Mouse (Mus musculus) G1E-ER4 (cell line): ENCODE results near the gene Rrp36. TPM values are rescaled to one million over a fixed set of nuclear protein-coding genes. Genes with fewer than 3 reads are reported as not detected.

ENCODE experiments used
- GATA1 ChIP-seq: IDR thresholded peaks from one replicate; pipeline ENCODE4 v1.8.0; 2012; ENCODE audit warnings: low read length, inconsistent platforms
- polyA plus RNA-seq: library from polyadenylated mRNA; stranded (reverse); fragments of >175 nt; gene quantifications from 2 replicates; pipeline ENCODE4 v1.2.3, GENCODE M21; 2012

Rrp36 gene
- polyA plus RNA-seq, 1 experiment = 49.7 TPM

GRCm38 (mm10) chr17:46699912-46700311 lies 25.8 kb upstream of the Rrp36 start:
- no peak for TF ChIP-seq GATA1

GRCm38 (mm10) chr17:46699245-46699644 lies 25.1 kb upstream of the Rrp36 start:
- no peak for TF ChIP-seq GATA1

DNA sequence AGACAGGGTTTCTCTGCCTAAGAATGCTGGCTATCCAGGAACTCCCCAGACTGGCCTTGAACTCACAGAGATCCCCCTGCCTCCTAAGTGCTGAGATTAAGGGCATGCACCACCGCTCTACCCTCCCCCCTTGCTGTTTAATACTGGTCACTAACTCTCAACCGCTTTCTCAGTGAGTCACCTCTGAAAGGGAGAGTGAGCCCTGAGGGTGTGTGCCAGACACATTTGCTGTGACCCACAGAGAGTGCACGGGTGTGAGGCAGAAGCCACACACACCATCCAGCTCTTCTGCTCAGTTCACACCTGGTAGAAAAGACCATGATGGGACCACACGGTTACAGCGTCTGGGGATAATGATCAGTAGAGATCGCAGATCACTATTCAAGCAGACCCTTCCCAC lies 24.4 kb upstream of the Rrp36 start:
- no peak for TF ChIP-seq GATA1

DNA sequence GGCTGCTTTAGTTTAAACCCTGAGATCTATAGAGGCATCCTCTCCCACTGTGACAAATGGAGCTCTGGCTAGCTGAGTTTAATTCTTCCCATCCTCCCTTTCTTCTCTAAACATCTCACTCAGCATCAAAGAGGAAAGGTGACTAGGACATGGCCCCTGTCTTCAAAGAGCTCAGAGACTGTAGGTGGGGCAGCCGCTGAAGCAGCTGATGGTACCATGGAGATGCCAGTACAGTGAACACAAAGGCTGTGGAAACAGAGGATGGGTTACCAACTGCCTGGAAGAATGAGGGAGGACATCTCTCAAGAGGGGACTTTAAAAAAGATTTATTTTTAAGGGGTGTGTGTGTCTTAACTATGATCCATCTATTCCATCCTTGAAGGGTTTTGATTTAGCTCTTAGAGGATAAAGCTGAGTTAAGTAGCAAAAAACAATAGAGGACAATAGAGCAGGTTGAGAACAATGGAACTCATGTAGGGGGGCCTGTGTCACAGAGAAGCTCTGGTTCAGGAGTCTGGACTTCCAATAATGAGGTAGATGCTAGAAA lies 20.4 kb upstream of the Rrp36 start:
- TF ChIP-seq GATA1 = no peak

- no peak for TF ChIP-seq GATA1
Observed at GRCm38 (mm10) chr17:46691390-46691789, 17.2 kb upstream of the Rrp36 start.

GRCm38 (mm10) chr17:46690665-46691064 lies 16.5 kb upstream of the Rrp36 start:
- no peak for TF ChIP-seq GATA1

- no peak for TF ChIP-seq GATA1
Observed at GRCm38 (mm10) chr17:46685913-46686312, 11.8 kb upstream of the Rrp36 start.

GRCm38 (mm10) chr17:46682654-46683389 lies 8.7 kb upstream of the Rrp36 start:
- no peak for TF ChIP-seq GATA1

DNA sequence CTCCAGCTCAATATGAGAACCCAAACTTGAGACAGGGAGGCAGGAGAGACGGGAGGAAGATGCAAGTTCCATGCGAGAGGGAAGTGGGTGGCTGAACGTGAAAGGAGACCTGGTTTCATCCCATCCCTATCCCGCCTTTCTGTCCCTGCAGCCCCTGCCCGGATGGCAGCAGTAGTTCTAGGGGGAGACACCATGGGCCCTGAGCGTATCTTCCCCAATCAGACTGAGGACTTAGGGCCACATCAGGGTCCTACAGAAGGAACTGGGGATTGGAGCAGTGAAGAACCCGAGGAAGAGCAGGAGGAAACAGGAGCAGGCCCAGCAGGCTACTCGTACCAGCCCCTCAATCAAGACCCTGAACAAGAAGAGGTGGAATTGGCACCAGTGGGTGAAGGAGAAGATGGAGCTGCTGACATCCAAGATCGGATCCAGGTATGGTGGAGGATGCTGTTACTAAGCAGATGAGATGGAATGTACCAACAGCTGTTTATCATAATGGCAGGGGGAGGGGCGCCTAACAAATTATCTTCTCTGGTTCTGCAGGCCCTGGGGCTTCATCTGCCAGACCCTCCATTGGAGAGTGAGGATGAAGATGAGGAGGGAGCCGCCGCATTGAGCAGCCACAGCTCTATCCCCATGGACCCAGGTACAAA lies 7.4 kb upstream of the Rrp36 start:
- TF ChIP-seq GATA1 = no peak

GRCm38 (mm10) chr17:46680760-46681373 lies 6.7 kb upstream of the Rrp36 start, which contains the start of gene Klhdc3:
Gene Klhdc3 (minus strand): TSS chr17:46680914.
- no peak for TF ChIP-seq GATA1

GRCm38 (mm10) chr17:46679843-46680759 lies 5.9 kb upstream of the Rrp36 start:
- no peak for TF ChIP-seq GATA1

GRCm38 (mm10) chr17:46678911-46679310 lies 4.8 kb upstream of the Rrp36 start:
- TF ChIP-seq GATA1 = no peak

GRCm38 (mm10) chr17:46678416-46678815 lies 4.3 kb upstream of the Rrp36 start, which contains the start of gene Mea1:
Gene Mea1 (plus strand): TSS chr17:46678793.
- TF ChIP-seq GATA1 = no peak

DNA sequence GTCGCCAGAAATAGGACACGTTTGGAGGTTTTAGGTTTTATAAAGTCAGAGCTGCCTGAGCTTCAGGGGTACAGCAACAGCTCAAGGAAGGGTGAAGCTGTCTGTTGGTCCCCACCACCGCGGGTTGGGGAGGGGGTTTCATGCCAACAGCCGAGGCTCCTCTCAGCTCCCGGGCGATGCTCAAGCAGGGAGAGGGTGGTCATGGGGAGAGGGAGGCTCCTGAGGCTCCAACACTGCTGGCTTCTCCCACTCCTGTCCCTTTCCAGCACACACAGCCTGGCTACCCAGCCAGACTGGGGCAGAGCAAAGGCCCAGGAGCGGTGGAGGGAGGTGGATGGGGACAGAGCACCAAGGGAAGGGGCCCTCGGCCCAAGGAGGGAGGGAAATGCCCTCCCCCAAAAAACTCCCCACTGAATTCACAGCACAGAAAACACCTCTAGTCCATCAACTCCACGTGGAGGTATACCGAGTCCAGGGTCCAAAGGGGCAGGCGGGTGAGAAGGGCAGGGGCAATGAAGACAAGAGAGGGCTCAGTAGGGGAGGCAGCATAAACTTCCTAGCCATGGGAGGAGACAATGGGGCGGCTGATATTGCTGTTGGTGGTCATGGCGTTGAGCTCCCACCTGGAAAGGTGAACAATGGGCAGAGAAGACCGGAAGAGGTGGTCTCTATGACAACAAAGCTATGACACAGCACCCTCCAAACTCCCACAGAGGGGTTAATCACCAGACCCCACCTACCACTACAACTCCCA lies 555 bp upstream of the Rrp36 start:
- TF ChIP-seq GATA1 = no peak
